Comparison of ENCODE assay signal across 21 mouse cellular contexts in genomic region chr11:22815877-22816276, GRCm38 (mm10). TPM values are rescaled to one million over a fixed set of nuclear protein-coding genes. Genes with fewer than 3 reads are reported as not detected.
DNase-seq lines count a peak whose midpoint lies in the region; ATAC-seq lines count a peak whose summit lies in the region.
"Had no signal": no experiment of that assay in that cellular context is flagged by ENCODE, and none has a peak within 500 bp of the region (broad histone marks: within the 10 kb centered on the region; RNA-seq: fewer than 3 reads in every experiment).

No protein-coding gene starts in this region.

- no peaks in the 10 kb centered on the region for H3K36me3 ChIP-seq in heart, embryonic 16.5 days (ENCODE audit: control insufficient read depth, insufficient read depth)
- no peaks in the 10 kb centered on the region for H3K36me3 ChIP-seq in macrophage (ENCODE audit: inconsistent target)
- H3K36me3 ChIP-seq: embryonic facial prominence, embryonic 12.5 days; heart, embryonic 15.5 days; kidney, embryonic 15.5 days; limb, embryonic 10.5 days; midbrain, embryonic 10.5 days had no signal

- H3K4me3 ChIP-seq in heart, embryonic 16.5 days (ENCODE audit: low read length) = no peak overlapping the region
- H3K4me3 ChIP-seq in macrophage (ENCODE audit: inconsistent target) = no peak overlapping the region
- H3K4me3 ChIP-seq: embryonic facial prominence, embryonic 12.5 days; heart, embryonic 15.5 days; kidney, embryonic 15.5 days; limb, embryonic 10.5 days; midbrain, embryonic 10.5 days had no signal

- no peaks in the 10 kb centered on the region for H3K9me3 ChIP-seq in heart, embryonic 16.5 days (replicated peaks; ENCODE audit: control insufficient read depth, low read length)
- H3K9me3 ChIP-seq: embryonic facial prominence, embryonic 12.5 days; heart, embryonic 15.5 days; kidney, embryonic 15.5 days; limb, embryonic 10.5 days; midbrain, embryonic 10.5 days had no signal

- WGBS in heart, embryonic 16.5 days = 86% methylated on average over 7 of the region's 7 CpGs
- WGBS in macrophage (ENCODE audit: missing documents) = 88% methylated on average over 7 of the region's 7 CpGs

- no peak; the same call in 1 of the 2 replicates for ATAC-seq in heart, embryonic 16.5 days (replicated peaks; ENCODE audit: extremely low read depth, insufficient read depth, low FRiP score)
- ATAC-seq: forebrain, postnatal 0 days; lung, postnatal 0 days had no signal

- H3K79me2 ChIP-seq in macrophage (ENCODE audit: inconsistent target) = no peaks in the 10 kb centered on the region; the same call in 1 of the 2 replicates

- no peaks in the 10 kb centered on the region for H3K4me1 ChIP-seq in heart, embryonic 16.5 days (ENCODE audit: control insufficient read depth, insufficient read depth, low read length)
- H3K4me1 ChIP-seq: embryonic facial prominence, embryonic 12.5 days; kidney, embryonic 15.5 days; midbrain, embryonic 10.5 days had no signal

- H3K27me3 ChIP-seq in heart, embryonic 16.5 days (ENCODE audit: control insufficient read depth, insufficient read depth, low read length) = no peaks in the 10 kb centered on the region
- H3K27me3 ChIP-seq: embryonic facial prominence, embryonic 12.5 days; heart, embryonic 15.5 days; kidney, embryonic 15.5 days had no signal

- no peak overlapping the region for H3K4me2 ChIP-seq in heart, embryonic 16.5 days (ENCODE audit: low read depth, low read length)
- H3K4me2 ChIP-seq: embryonic facial prominence, embryonic 12.5 days; heart, embryonic 15.5 days; kidney, embryonic 15.5 days had no signal

- no peak for DNase-seq in heart, postnatal 4 days
- DNase-seq in CD4-positive helper T cell, adult 2 months (ENCODE audit: low read depth, low spot score) = peak; percentile 30
- peak; percentile 80 for DNase-seq in thymus, postnatal 14 days
- DNase-seq in Muller cell, postnatal 12 days (ENCODE audit: inconsistent ontology term) = no peak
- no peak for DNase-seq in natural killer cell, adult 2 months (ENCODE audit: low spot score in 2 of 2)
- DNase-seq in frontal cortex, postnatal 10 days (ENCODE audit: low spot score in 2 of 2) = no peak
- DNase-seq: adrenal gland, postnatal 25 days; cerebellum, adult 11-12 months; cerebellum, postnatal 14 days; forebrain, postnatal 0 days; kidney, adult 11 months; kidney, postnatal 4 days; layer of hippocampus, adult 9-11 months had no signal

- H3K27ac ChIP-seq in heart, embryonic 16.5 days (ENCODE audit: low read length) = peak overlapping the region; percentile 43
- peak overlapping the region; percentile 89 for H3K27ac ChIP-seq in macrophage
- H3K27ac ChIP-seq: embryonic facial prominence, embryonic 12.5 days; kidney, embryonic 15.5 days; limb, embryonic 10.5 days; midbrain, embryonic 10.5 days had no signal

- H3K9ac ChIP-seq in heart, embryonic 16.5 days (ENCODE audit: low read length) = no peak overlapping the region
- H3K9ac ChIP-seq: embryonic facial prominence, embryonic 12.5 days; forebrain, postnatal 0 days; heart, embryonic 15.5 days; kidney, embryonic 15.5 days had no signal

RNA-seq across cellular contexts. Expression of gene B3gnt2, which starts 44.9 kb away (rescaled TPM):
- 6.4 and 6.9 TPM in 2 replicates for polyA plus RNA-seq in heart, embryonic 16.5 days (2015; fragmentation: Nextera tagmentation; extraction: Ambion mirVana)
- 1 to 10 TPM; 7.4 to 8.1 TPM for total RNA-seq in heart, postnatal 4 days (2021)
- 100 to 1,000 TPM in 9 of 26 experiments, 10 to 100 TPM in 17; 43.8 to 185 (median 90.5) TPM for total RNA-seq in macrophage (2018; cell fraction: chromatin; rRNA removed)
- 100 to 1,000 TPM in 22 of 26 experiments, 10 to 100 TPM in 4; 85.2 to 192 (median 117) TPM for total RNA-seq in macrophage (2018; cell fraction: cytosol; rRNA removed)
- total RNA-seq in macrophage (2018; cell fraction: nucleus; rRNA removed) = 100 to 1,000 TPM in 25 of 26 experiments, 10 to 100 TPM in 1; 81.7 to 283 (median 169) TPM
- 41.8 to 69.9 TPM (median 65.2 TPM) in 3 replicates for polyA plus RNA-seq in macrophage (2018)

Comparison
In these comparisons a context has a peak if more than half of its experiments do, and no peak if none do; other contexts are left out.
1. DNase-seq: peak in CD4-positive helper T cell, adult 2 months (single experiment) and thymus, postnatal 14 days (single experiment); none in heart, postnatal 4 days (single experiment), Muller cell, postnatal 12 days (single experiment), natural killer cell, adult 2 months (0 of 2) and frontal cortex, postnatal 10 days (0 of 2).